Mouse (Mus musculus) liver, embryonic 14.5 days (tissue): Measurements from ENCODE around the gene Crnkl1. TPM values are rescaled to one million over a fixed set of nuclear protein-coding genes. Genes with fewer than 3 reads are reported as not detected.
"Not testable (repeated sequence)": the region's sequence is repeated elsewhere in the genome, so short reads cannot be mapped to it uniquely, and the experiment has no call there.

Experiments
- ATAC-seq: fragments of 200-750 bp; cut with Nextera tagmentation; 2 replicates; pipeline ENCODE4 v1.8.0; 2017; ENCODE audit warnings: moderate number of reproducible peaks, mild to moderate bottlenecking, moderate library complexity; ENCODE audit not compliant: insufficient read depth
- DNase-seq, 3 experiments: peaks; one replicate each; pipeline ENCODE4 v3.0.0-alpha.2; 2012 to 2013; ENCODE audit warnings: low read depth in 3 of 3, low spot score in 3 of 3
- H3K27ac ChIP-seq: fragments of 300-500 bp; sonication (generic); 2 replicates; pipeline ENCODE4 v1.5.1; 2014; ENCODE audit warnings: moderate library complexity, mild to moderate bottlenecking, control low read depth, inconsistent platforms
- H3K27me3 ChIP-seq: fragments of 300-500 bp; sonication (generic); 2 replicates; pipeline ENCODE4 v1.6.1; 2014; ENCODE audit warnings: mild to moderate bottlenecking, low read length, moderate library complexity; ENCODE audit not compliant: control insufficient read depth, insufficient read depth
- H3K36me3 ChIP-seq: fragments of 300-500 bp; sonication (generic); replicated peaks from 2 replicates; pipeline ENCODE4 v1.6.1; 2014; ENCODE audit warnings: low read depth; ENCODE audit not compliant: control insufficient read depth, insufficient read depth
- H3K4me1 ChIP-seq, 2 experiments: fragments of 200-500 bp in 1 of 2; fragments of 300-500 bp in 1 of 2; sonication (generic) in 1 of 2; replicated peaks; 2 replicates each; pipeline ENCODE4 v1.6.1; 2012 to 2014; ENCODE audit warnings: antibody characterized with exemption in 1 of 2, inconsistent platforms in 1 of 2, low read length in 1 of 2; ENCODE audit not compliant: control insufficient read depth in 2 of 2, insufficient read depth in 2 of 2
- H3K4me2 ChIP-seq: fragments of 300-500 bp; sonication (generic); 2 replicates; pipeline ENCODE4 v1.6.1; 2014; ENCODE audit warnings: low read depth, mild to moderate bottlenecking, control low read depth, moderate library complexity
- H3K4me3 ChIP-seq, 2 experiments: fragments of 200-500 bp in 1 of 2; fragments of 300-500 bp in 1 of 2; sonication (generic) in 1 of 2; 2 replicates each; pipeline ENCODE4 v1.5.1; 2012 to 2014; ENCODE audit warnings: low read depth in 2 of 2, low read length in 2 of 2, mild to moderate bottlenecking in 2 of 2, control low read depth in 1 of 2, inconsistent platforms in 1 of 2, moderate library complexity in 1 of 2; ENCODE audit not compliant: insufficient read depth in 1 of 2
- H3K9ac ChIP-seq: fragments of 300-500 bp; sonication (generic); replicated peaks from 2 replicates; pipeline ENCODE4 v1.6.1; 2014; ENCODE audit warnings: mild to moderate bottlenecking, control low read depth, moderate library complexity
- H3K9me3 ChIP-seq: fragments of 300-500 bp; sonication (generic); 2 replicates; pipeline ENCODE4 v1.6.1; 2016; ENCODE audit warnings: low read length, mixed read lengths; ENCODE audit not compliant: control insufficient read depth
- CTCF ChIP-seq: IDR thresholded peaks from 2 replicates; pipeline ENCODE4 v1.5.1; 2016; ENCODE audit warnings: antibody characterized with exemption, low read depth, control low read depth
- EP300 ChIP-seq: IDR thresholded peaks from 2 replicates; pipeline ENCODE4 v1.6.1; 2016; ENCODE audit warnings: antibody characterized with exemption, low read depth
- WGBS: fragments of 180-500 bp; shearing (Covaris S2); extraction: QIAGEN DNeasy Blood & Tissue Kit; methylation state at CpG from one replicate; pipeline ENCODE4 v1.1.7; 2014; ENCODE audit not compliant: insufficient replicate concordance; 5-methylcytosine and 5-hydroxymethylcytosine counted together
- polyA plus RNA-seq, 2 experiments: library from polyadenylated mRNA; depleted of rRNA in 1 of 2; stranded (reverse) in 1 of 2; unstranded in 1 of 2; fragments of >200 nt; fragmentation: Nextera tagmentation in 1 of 2; extraction: Ambion mirVana in 1 of 2; gene quantifications; 2 replicates each; pipeline versions ENCODE4 v1.2.1 to v1.2.3; 2012 to 2014

Crnkl1 gene
- polyA plus RNA-seq, 2 experiments, result 10.3 to 18.2 TPM

- TF ChIP-seq CTCF, result no peak
- TF ChIP-seq EP300, result no peak
- H3K27ac ChIP-seq, result no peak overlapping the region
- H3K27me3 ChIP-seq, result no peaks in the 10 kb centered on the region
- H3K9me3 ChIP-seq, result no peaks in the 10 kb centered on the region
- no peak overlapping the region for H3K9ac ChIP-seq
- DNase-seq (no peak), ATAC-seq (no peak)
- WGBS, result 82% methylated on average over 8 of the region's 8 CpGs
- H3K4me1 ChIP-seq, result no peaks in the 10 kb centered on the region
- peaks cover 49% of the 10 kb centered on the region for H3K36me3 ChIP-seq
- H3K4me3 ChIP-seq, result no peak overlapping the region
- no peak overlapping the region for H3K4me2 ChIP-seq
These were observed 13.7 kb downstream of the Crnkl1 start for GRCm38 (mm10) chr2:145920941-145921650.

DNA sequence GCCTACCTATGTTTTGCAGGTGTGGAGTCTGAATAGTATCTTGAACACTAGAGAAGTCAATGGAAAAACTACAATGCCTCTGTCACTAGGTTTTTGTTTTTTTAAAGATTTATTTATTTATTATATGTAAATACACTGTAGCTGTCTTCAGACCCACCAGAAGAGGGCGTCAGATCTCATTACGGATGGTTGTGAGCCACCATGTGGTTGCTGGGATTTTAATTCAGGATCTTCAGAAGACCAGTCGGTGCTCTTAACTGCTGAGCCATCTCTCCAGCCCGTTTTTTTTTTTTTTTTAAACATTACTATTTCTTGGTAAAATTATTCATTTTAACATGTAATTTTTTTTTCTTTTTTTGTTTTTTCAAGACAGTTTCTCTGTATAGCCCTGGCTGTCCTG, 28.9 kb downstream of the Crnkl1 start:
- not testable (repeated sequence) for H3K27ac ChIP-seq, H3K4me2 ChIP-seq, DNase-seq, H3K4me3 ChIP-seq, H3K9ac ChIP-seq, ATAC-seq, H3K27me3 ChIP-seq, H3K9me3 ChIP-seq
- H3K4me1 ChIP-seq, result peaks cover 3 to 10% of the 10 kb centered on the region in 2 experiments
- H3K36me3 ChIP-seq, result peaks cover 19% of the 10 kb centered on the region
- 23% methylated on average over 4 of the region's 4 CpGs for WGBS
- peak; percentile 30; the same call in 1 of the 2 replicates for TF ChIP-seq CTCF

DNA sequence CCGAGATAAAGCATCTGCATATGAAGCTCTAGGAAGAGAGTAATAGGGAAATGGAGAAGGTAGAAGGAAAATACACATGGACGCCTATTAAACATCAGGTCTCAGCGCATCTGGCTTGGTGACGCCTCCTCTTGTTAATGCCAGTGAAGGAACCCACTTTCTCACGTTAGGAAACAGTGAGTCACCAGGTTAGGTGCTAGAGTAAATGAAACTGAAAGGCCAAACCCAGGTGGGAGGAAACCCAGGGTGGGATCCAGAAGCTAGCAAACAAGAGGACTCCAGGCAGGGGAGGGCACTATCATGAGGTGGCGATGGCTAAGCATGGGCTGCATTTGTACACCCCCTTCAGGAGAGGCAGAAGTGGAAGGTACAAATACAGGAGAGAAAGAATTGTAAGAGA, 29.7 kb downstream of the Crnkl1 start:
- Histone ChIP-seq H3K4me3 (no peak overlapping the region), H3K9me3 (no peaks in the 10 kb centered on the region), H3K36me3 (peaks cover 12% of the 10 kb centered on the region), H3K4me1 (peaks cover 3 to 10% of the 10 kb centered on the region in 2 experiments), H3K27ac (no peak overlapping the region), H3K27me3 (no peaks in the 10 kb centered on the region), H3K4me2 (no peak overlapping the region), H3K9ac (no peak overlapping the region)
- DNase-seq, result no peak
- ATAC-seq, result no peak
- 68% methylated on average over 6 of the region's 6 CpGs for WGBS
- TF ChIP-seq CTCF (no peak), EP300 (no peak)

DNA sequence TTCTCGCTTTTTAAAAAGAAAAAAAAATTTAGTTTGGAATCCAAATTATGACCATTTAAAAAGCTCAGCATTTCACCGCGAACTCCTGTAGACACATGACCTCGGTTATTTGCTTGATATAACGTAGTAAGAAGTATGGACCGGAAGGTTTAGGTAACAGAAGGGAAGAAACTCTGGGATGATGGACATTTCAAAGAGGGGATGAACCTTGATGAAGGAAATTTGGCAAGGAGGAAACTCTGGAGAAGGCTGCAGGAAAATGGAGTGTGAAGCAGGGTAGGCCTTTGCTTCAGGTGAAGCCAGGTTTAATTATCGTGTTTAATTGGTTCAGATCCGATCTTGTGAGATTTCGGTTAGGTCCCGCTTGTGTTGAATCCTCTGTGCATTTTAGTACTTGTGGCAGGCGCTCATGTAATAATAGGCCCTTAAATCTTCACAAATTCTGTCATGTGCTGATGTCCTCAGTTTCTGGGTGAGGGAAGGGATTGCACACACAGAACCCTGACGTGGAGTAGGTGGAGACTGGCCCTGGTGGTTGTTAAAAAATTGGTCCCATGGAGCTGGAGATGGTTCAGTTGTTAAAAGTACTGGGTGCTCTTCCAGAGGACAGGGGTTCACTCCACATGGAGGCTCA, 30.7 kb downstream of the Crnkl1 start:
- Histone ChIP-seq H3K27ac (no peak overlapping the region), H3K4me2 (peak overlapping the region; percentile 84), H3K27me3 (no peaks in the 10 kb centered on the region), H3K4me3 (peak overlapping the region; percentile 96 to 97), H3K4me1 (peaks cover 3 to 10% of the 10 kb centered on the region in 2 experiments), H3K9me3 (no peaks in the 10 kb centered on the region), H3K9ac (peak overlapping the region; percentile 92), H3K36me3 (peaks cover 8% of the 10 kb centered on the region)
- DNase-seq, result no peak
- ATAC-seq, result no peak
- WGBS, result 24% methylated on average over 12 of the region's 12 CpGs
- no peak for TF ChIP-seq EP300
- no peak for TF ChIP-seq CTCF

DNA sequence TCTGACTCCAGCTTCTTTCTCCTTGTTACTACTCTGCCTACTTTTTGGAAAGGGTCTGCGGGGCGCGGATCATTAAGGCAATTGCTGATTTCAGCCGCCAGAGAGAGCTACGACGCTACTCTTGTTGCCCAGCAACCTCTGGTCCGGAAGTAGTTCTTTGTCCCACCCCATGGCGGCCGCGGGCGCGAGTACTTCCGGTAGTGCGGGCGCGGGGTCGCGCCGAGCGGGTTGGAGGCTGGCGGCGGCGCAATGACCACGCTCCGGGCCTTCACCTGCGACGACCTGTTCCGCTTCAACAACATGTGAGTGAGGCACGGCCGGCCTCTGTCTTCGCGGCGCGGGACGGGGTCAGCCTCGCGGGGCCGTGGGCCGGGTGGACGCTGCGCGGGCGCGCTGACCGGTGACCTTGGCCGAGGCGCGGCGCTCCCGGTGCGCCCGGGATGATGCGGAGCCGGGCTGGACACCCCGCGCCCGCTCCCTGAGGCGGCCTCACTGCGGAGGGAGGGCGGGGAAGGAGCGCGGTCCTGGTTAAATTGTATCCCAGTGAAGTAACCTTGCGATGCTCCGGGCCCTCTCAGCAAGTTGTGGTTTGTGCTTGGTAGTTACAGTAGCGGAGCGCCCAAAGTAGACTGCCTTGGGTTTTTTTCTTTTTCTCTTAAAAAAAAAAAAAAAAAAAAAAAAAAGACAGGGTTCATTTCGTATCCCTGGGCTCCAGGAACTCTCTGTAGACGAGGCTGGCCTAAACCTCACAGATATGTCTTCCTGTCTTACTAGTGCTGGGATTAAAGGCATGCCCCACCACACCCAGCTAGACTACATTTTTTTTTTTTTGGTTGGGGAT, 31.5 kb downstream of the Crnkl1 start:
- H3K27me3 ChIP-seq, result no peaks in the 10 kb centered on the region
- no peaks in the 10 kb centered on the region for H3K9me3 ChIP-seq
- DNase-seq (peak; percentile 65 to 71 (median 68)), ATAC-seq (peak; percentile 93)
- peak overlapping the region; percentile 58 for H3K27ac ChIP-seq
- WGBS, result under 1% methylated on average over 68 of the region's 68 CpGs
- H3K9ac ChIP-seq, result peak overlapping the region; percentile 92
- peaks cover 4% of the 10 kb centered on the region for H3K36me3 ChIP-seq
- TF ChIP-seq CTCF (peak; percentile 66), EP300 (no peak)
- H3K4me2 ChIP-seq, result peak overlapping the region; percentile 84
- peaks cover 3 to 10% of the 10 kb centered on the region in 2 experiments for H3K4me1 ChIP-seq
- H3K4me3 ChIP-seq, result peak overlapping the region; percentile 96 to 97
